Mouse (Mus musculus): ENCODE measurements around the gene Rftn1. TPM values are rescaled to one million over a fixed set of nuclear protein-coding genes. Genes with fewer than 3 reads are reported as not detected.

The Rftn1 gene
- total and polyA plus RNA-seq, 2 experiments from 2014 or later: 19.7 to 44.4 TPM

DNA sequence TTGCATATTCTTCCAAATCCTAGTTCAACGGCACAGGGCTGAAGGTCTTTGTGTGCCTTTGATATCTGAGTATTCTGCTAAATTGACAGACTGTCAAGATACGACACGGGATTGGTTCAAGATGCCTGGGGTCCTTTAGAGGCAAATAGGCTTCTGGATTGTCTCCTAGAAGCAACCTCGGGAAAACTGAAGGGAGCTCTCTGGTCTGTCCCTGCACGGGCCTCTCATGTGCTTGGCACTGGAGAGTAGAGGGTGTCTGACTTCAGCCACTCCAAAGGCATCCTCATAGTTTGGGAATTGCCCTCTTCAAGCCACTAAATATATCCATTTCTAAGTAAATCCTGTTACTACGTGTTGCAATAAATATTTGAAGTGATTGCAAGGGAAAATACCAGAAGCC, 98.6 kb downstream of the Rftn1 start:
- Histone ChIP-seq H3K4me1 (ENCODE audit: insufficient read depth, low read length) (no peaks in the 10 kb centered on the region), H3K27ac (no peak overlapping the region), H3K9me3 (ENCODE audit: low read length) (no peaks in the 10 kb centered on the region), H3K4me2 (ENCODE audit: low read depth, low read length) (no peak overlapping the region), H3K27me3 (ENCODE audit: insufficient read depth, low read length) (no peaks in the 10 kb centered on the region), H3K36me3 (ENCODE audit: insufficient read depth, low read length) (no peaks in the 10 kb centered on the region), H3K4me3 (ENCODE audit: low read length) (no peak overlapping the region), H3K9ac (replicated peaks; ENCODE audit: low read length) (no peak overlapping the region)
- DNase-seq (ENCODE audit: low spot score) (no peak), ATAC-seq (no peak)
- WGBS: 56% methylated on average over 6 of the region's 6 CpGs
- TF ChIP-seq CTCF (IDR thresholded peaks at IDR 0.05; ENCODE audit: low read depth): no peak

DNA sequence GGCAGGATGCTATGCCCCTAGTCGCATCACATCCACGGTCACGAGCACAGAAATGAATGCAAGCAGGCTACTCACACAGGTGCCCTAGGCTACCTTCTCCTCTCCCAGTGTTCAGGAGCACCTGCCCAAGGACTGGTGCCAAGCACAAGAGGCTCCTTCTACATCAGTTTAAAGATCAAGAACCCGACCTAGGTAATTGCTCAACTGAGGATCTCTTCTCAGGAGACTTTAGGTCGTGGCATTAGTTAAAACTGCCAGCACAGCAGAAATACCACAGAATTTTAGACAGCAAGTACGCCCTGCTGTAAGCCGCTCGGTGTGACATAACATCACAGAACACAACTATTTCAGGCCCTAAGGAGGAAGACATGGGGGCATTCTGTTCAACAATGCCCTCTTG, 100.7 kb downstream of the Rftn1 start:
- no peak overlapping the region for H3K4me3 ChIP-seq (ENCODE audit: low read length)
- WGBS: 81% methylated on average over 8 of the region's 8 CpGs
- no peak overlapping the region for H3K27ac ChIP-seq
- H3K27me3 ChIP-seq (ENCODE audit: insufficient read depth, low read length): no peaks in the 10 kb centered on the region
- H3K9ac ChIP-seq (replicated peaks; ENCODE audit: low read length): no peak overlapping the region
- H3K4me1 ChIP-seq (ENCODE audit: insufficient read depth, low read length): no peaks in the 10 kb centered on the region
- TF ChIP-seq CTCF (IDR thresholded peaks at IDR 0.05; ENCODE audit: low read depth): no peak
- no peaks in the 10 kb centered on the region for H3K9me3 ChIP-seq (ENCODE audit: low read length)
- no peak overlapping the region for H3K4me2 ChIP-seq (ENCODE audit: low read depth, low read length)
- no peaks in the 10 kb centered on the region for H3K36me3 ChIP-seq (ENCODE audit: insufficient read depth, low read length)
- ATAC-seq: no peak
- no peak for DNase-seq (ENCODE audit: low spot score)

DNA sequence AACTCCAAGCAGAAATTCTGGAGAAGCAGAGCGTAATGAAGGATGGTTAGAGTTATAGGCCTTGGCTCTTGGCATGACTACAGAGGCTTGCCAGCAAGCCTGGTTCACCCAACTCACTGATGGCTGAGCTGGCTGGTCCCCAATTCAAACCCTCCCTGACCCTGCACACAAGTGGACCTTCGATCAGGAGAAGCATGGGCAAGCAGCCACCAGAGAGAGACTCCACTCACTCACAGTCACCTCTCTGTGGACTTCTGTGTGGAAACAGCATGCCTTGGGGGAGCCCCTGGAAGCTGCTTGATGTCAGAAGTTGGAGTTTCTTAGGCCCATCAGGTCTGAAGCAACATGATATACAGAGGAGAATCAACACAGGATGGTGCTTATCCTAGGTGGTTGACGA, 102.4 kb downstream of the Rftn1 start:
- no peak overlapping the region for H3K27ac ChIP-seq
- no peaks in the 10 kb centered on the region for H3K27me3 ChIP-seq (ENCODE audit: insufficient read depth, low read length)
- H3K9ac ChIP-seq (replicated peaks; ENCODE audit: low read length): no peak overlapping the region
- 81% methylated on average over 3 of the region's 3 CpGs for WGBS
- TF ChIP-seq CTCF (IDR thresholded peaks at IDR 0.05; ENCODE audit: low read depth): no peak
- H3K9me3 ChIP-seq (ENCODE audit: low read length): no peaks in the 10 kb centered on the region
- H3K4me3 ChIP-seq (ENCODE audit: low read length): no peak overlapping the region
- no peak overlapping the region for H3K4me2 ChIP-seq (ENCODE audit: low read depth, low read length)
- no peaks in the 10 kb centered on the region for H3K4me1 ChIP-seq (ENCODE audit: insufficient read depth, low read length)
- ATAC-seq: no peak
- no peak for DNase-seq (ENCODE audit: low spot score)
- H3K36me3 ChIP-seq (ENCODE audit: insufficient read depth, low read length): no peaks in the 10 kb centered on the region

DNA sequence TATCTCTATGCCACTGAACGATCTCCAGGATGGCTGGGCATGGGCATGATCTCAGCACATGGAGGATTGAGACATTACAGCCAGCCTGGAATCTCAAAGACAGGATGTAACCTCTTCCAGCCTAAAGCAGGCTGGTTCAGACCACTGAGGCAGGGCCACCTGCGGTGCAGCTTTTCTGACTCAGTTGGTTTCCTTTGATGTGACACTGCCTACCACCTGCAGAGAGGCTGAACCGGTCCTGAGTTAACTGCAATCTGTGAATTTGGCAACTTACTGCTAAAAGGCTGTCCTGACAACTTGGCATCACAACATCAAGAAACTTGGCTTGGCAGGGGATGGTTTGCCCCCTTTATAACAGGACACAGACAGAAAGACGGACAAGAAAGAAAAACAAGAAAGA, 103.6 kb downstream of the Rftn1 start:
- DNase-seq (ENCODE audit: low spot score) (no peak), ATAC-seq (no peak)
- Histone ChIP-seq H3K27me3 (ENCODE audit: insufficient read depth, low read length) (no peaks in the 10 kb centered on the region), H3K4me3 (ENCODE audit: low read length) (no peak overlapping the region), H3K4me2 (ENCODE audit: low read depth, low read length) (no peak overlapping the region), H3K9me3 (ENCODE audit: low read length) (no peaks in the 10 kb centered on the region), H3K9ac (replicated peaks; ENCODE audit: low read length) (no peak overlapping the region), H3K27ac (no peak overlapping the region), H3K4me1 (ENCODE audit: insufficient read depth, low read length) (no peaks in the 10 kb centered on the region), H3K36me3 (ENCODE audit: insufficient read depth, low read length) (no peaks in the 10 kb centered on the region)
- no peak for TF ChIP-seq CTCF (IDR thresholded peaks at IDR 0.05; ENCODE audit: low read depth)
- WGBS: 62% methylated on average over 4 of the region's 4 CpGs

DNA sequence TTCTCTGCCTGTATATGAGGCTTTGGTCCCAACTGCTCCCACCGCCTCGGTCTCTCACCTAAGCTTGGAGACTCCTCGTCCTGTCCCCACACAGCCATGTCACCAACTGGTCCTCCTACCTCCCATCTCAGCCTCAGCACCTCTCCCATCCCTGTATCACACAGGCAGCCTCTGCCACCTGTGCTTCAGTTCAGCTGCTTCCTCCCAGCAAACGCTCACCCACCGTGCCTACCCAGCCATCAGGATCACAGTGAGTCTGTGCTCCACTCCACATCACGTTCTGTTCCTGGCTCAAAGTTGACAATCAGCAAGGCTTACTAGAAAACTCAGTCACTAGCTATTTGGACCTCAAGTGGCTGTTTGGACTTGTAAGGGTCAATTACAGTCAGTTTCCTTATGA, 105.8 kb downstream of the Rftn1 start:
- TF ChIP-seq CTCF (IDR thresholded peaks at IDR 0.05; ENCODE audit: low read depth): no peak
- no peak for DNase-seq (ENCODE audit: low spot score)
- Histone ChIP-seq H3K27me3 (ENCODE audit: insufficient read depth, low read length) (no peaks in the 10 kb centered on the region), H3K4me2 (ENCODE audit: low read depth, low read length) (no peak overlapping the region), H3K4me1 (ENCODE audit: insufficient read depth, low read length) (no peaks in the 10 kb centered on the region), H3K4me3 (ENCODE audit: low read length) (no peak overlapping the region), H3K9me3 (ENCODE audit: low read length) (no peaks in the 10 kb centered on the region), H3K9ac (replicated peaks; ENCODE audit: low read length) (no peak overlapping the region), H3K36me3 (ENCODE audit: insufficient read depth, low read length) (no peaks in the 10 kb centered on the region), H3K27ac (no peak overlapping the region)
- WGBS: 81% methylated on average over 6 of the region's 6 CpGs
- ATAC-seq: no peak

DNA sequence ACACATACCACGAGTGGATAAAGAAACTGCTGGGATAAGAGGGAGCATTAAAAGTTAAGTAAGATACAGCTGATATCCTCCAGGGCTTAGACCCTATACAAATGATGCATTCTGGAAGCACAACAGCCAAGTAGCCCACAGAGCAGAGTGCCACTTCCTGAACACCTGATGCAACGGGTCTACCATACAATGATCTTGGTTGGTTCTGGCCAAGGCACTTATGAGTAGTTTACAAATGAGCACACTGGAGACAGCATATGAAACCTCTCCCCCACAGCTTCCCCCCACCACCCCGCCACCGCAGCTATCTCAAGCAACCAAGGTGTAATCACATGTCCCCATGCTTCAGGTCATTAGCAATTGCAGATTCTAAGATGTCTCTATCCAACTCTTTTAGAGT, 106.5 kb downstream of the Rftn1 start:
- H3K9me3 ChIP-seq (ENCODE audit: low read length): no peaks in the 10 kb centered on the region
- H3K27me3 ChIP-seq (ENCODE audit: insufficient read depth, low read length): no peaks in the 10 kb centered on the region
- H3K4me2 ChIP-seq (ENCODE audit: low read depth, low read length): no peak overlapping the region
- no peak overlapping the region for H3K27ac ChIP-seq
- H3K36me3 ChIP-seq (ENCODE audit: insufficient read depth, low read length): no peaks in the 10 kb centered on the region
- DNase-seq (ENCODE audit: low spot score) (no peak), ATAC-seq (no peak)
- H3K9ac ChIP-seq (replicated peaks; ENCODE audit: low read length): no peak overlapping the region
- TF ChIP-seq CTCF (IDR thresholded peaks at IDR 0.05; ENCODE audit: low read depth): no peak
- 87% methylated on average over 4 of the region's 4 CpGs for WGBS
- no peak overlapping the region for H3K4me3 ChIP-seq (ENCODE audit: low read length)
- H3K4me1 ChIP-seq (ENCODE audit: insufficient read depth, low read length): no peaks in the 10 kb centered on the region

DNA sequence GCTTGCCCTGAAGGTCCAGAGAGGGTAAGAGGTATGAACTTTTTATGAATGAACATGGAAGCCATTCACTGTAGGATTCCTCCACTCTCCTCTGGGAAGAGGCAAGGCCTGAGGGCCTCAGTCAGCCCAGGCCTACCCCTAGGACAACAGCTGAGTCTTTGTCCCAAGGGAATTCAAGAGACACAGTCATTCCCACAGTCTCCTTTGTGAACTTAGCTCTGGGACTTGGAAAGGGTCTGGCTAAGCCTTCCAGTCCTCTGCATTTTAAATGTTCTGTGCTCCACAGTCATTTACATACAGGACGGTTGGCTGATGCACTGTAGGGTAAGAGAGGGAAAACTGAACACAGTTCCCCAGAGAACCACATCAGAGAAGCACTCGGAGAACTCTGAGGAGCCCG, 107.5 kb downstream of the Rftn1 start:
- Histone ChIP-seq H3K36me3 (ENCODE audit: insufficient read depth, low read length) (no peaks in the 10 kb centered on the region), H3K4me1 (ENCODE audit: insufficient read depth, low read length) (no peaks in the 10 kb centered on the region), H3K27me3 (ENCODE audit: insufficient read depth, low read length) (no peaks in the 10 kb centered on the region), H3K9me3 (ENCODE audit: low read length) (no peaks in the 10 kb centered on the region), H3K9ac (replicated peaks; ENCODE audit: low read length) (no peak overlapping the region), H3K27ac (no peak overlapping the region), H3K4me3 (ENCODE audit: low read length) (no peak overlapping the region), H3K4me2 (ENCODE audit: low read depth, low read length) (no peak overlapping the region)
- 71% methylated on average over 3 of the region's 3 CpGs for WGBS
- no peak; the same call in 1 of the 2 replicates for ATAC-seq
- DNase-seq (ENCODE audit: low spot score): no peak
- no peak for TF ChIP-seq CTCF (IDR thresholded peaks at IDR 0.05; ENCODE audit: low read depth)

Measured in hindbrain, postnatal 0 days (tissue).